Mouse (Mus musculus) liver, embryonic 15.5 days (tissue): Measurements from ENCODE around the gene Nup133. TPM values are rescaled to one million over a fixed set of nuclear protein-coding genes. Genes with fewer than 3 reads are reported as not detected.
A peak's percentile ranks its signal among the peaks of the same experiment; 100 is the strongest.
"Not testable (repeated sequence)": the region's sequence is repeated elsewhere in the genome, so short reads cannot be mapped to it uniquely, and the experiment has no call there.

Experiments
- ATAC-seq: fragments of 200-750 bp; cut with Nextera tagmentation; 2 replicates; pipeline ENCODE4 v1.8.0; 2017; ENCODE audit warnings: moderate number of reproducible peaks, mild to moderate bottlenecking, moderate library complexity; ENCODE audit not compliant: insufficient read depth
- H3K27ac ChIP-seq: fragments of 300-500 bp; sonication (generic); replicated peaks from 2 replicates; pipeline ENCODE4 v1.5.1; 2015; ENCODE audit warnings: mild to moderate bottlenecking, inconsistent platforms
- H3K27me3 ChIP-seq: fragments of 300-500 bp; sonication (generic); 2 replicates; pipeline ENCODE4 v1.6.1; 2015; ENCODE audit warnings: mild to moderate bottlenecking, inconsistent platforms
- H3K36me3 ChIP-seq: fragments of 300-500 bp; sonication (generic); replicated peaks from 2 replicates; pipeline ENCODE4 v1.6.1; 2015; ENCODE audit warnings: moderate library complexity, mild to moderate bottlenecking, inconsistent platforms
- H3K4me1 ChIP-seq: fragments of 300-500 bp; sonication (generic); replicated peaks from 2 replicates; pipeline ENCODE4 v1.6.1; 2015; ENCODE audit warnings: inconsistent platforms
- H3K4me2 ChIP-seq: fragments of 300-500 bp; sonication (generic); 2 replicates; pipeline ENCODE4 v1.6.1; 2015; ENCODE audit warnings: moderate library complexity, mild to moderate bottlenecking, inconsistent platforms
- H3K4me3 ChIP-seq: fragments of 300-500 bp; sonication (generic); replicated peaks from 2 replicates; pipeline ENCODE4 v1.5.1; 2015; ENCODE audit warnings: mild to moderate bottlenecking, inconsistent platforms
- H3K9ac ChIP-seq: fragments of 300-500 bp; sonication (generic); 2 replicates; pipeline ENCODE4 v1.6.1; 2015; ENCODE audit warnings: moderate library complexity, mild to moderate bottlenecking, inconsistent platforms
- H3K9me3 ChIP-seq: fragments of 300-500 bp; sonication (generic); replicated peaks from 2 replicates; pipeline ENCODE4 v1.6.1; 2016; ENCODE audit warnings: inconsistent platforms
- WGBS: fragments of 180-500 bp; shearing (Covaris S2); methylation state at CpG from one replicate; pipeline ENCODE4 v1.1.7; 2015; ENCODE audit warnings: mixed read lengths; ENCODE audit not compliant: insufficient replicate concordance; 5-methylcytosine and 5-hydroxymethylcytosine counted together
- polyA plus RNA-seq: library from polyadenylated mRNA; unstranded; fragments of >200 nt; fragmentation: Nextera tagmentation; extraction: Ambion mirVana; gene quantifications from 2 replicates; pipeline ENCODE4 v1.2.1, GENCODE M21; 2015

Nup133 gene
- polyA plus RNA-seq, 1 experiment from 2014 or later, result 19.2 TPM

DNA sequence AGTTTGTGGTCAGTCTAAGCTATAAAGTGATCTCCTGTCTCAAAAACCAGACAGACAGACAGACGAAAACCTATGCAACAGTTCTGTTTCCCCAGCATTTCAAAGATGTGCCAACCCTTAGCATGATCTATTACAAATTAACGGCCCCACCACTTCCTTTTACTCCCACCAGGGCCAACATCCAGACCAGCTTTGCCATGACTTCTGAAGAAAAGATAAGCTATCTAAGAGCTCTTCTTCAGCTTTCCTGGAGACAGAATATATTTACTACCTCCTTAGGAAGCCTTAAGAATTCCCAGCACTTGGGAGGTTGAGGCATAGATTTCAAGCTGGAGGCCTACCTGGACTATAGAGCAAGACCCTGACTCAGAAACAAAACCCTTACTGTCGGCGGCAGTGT, 31.2 kb upstream of the Nup133 start:
- Histone ChIP-seq H3K27ac (peak overlapping the region; percentile 96), H3K27me3 (no peaks in the 10 kb centered on the region), H3K4me1 (peaks cover 74% of the 10 kb centered on the region), H3K36me3 (peaks cover 58% of the 10 kb centered on the region), H3K4me2 (peak overlapping the region; percentile 83), H3K4me3 (peak overlapping the region; percentile 99), H3K9me3 (no peaks in the 10 kb centered on the region), H3K9ac (peak overlapping the region; percentile 100)
- WGBS, result 14% methylated on average over 4 of the region's 4 CpGs
- ATAC-seq, result no peak

DNA sequence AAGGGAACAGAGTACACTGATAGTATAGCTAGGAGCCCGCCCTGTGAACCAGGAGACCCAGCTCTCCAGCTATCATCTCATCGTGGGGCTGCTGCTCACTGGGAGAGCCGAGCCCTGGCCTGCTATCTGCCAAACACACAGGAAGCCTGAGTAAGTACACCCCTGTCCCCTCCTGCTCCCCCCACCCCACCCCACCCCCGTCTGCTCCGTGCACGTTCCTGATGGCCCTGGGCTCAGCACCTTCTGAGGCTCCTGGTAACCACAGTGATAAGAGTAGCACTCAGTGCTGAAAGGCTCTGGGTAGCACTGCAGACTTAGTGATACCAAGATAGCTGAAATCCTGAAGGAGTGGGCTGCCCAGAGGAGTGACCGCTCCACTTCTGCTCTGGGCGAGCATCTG, 29.9 kb upstream of the Nup133 start:
- peak; percentile 87 for ATAC-seq
- H3K4me3 ChIP-seq, result peak overlapping the region; percentile 99
- H3K4me2 ChIP-seq, result peak overlapping the region; percentile 83
- H3K9me3 ChIP-seq, result no peaks in the 10 kb centered on the region
- 7% methylated on average over 8 of the region's 8 CpGs for WGBS
- H3K4me1 ChIP-seq, result peaks cover 73% of the 10 kb centered on the region
- H3K36me3 ChIP-seq, result peaks cover 71% of the 10 kb centered on the region
- H3K27me3 ChIP-seq, result no peaks in the 10 kb centered on the region
- H3K9ac ChIP-seq, result peak overlapping the region; percentile 100
- H3K27ac ChIP-seq, result peak overlapping the region; percentile 96

DNA sequence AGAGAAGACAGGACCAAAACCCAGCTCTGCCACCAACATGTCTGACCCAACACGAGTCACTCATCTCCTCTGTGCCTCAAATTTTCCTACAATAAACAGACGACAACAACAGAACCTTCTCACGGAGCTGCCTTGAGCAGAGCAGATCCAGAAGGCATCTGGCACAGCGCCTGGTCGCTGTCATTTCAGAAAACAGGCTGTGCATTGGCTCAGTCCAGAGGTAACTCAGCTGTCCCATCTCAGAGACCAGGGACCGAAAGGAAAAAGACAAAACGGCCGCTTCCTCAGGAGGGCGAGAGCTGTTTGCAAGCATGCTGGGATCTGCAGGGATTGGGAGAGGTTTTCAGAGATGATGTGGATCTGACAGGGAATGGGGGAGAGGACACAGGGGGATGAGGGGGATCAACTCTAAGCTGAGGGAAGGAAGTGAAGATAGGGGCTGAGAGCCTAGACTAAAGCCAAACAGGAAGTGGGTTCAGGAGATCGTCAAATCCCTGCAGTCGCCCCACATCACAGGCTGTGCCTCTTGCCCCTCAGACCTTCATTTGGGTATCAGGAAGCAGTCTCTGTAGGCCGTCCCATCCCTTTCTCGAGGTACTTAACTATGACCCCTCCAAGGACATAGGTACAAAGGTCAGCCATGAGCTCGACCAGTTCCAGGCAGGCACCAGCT, 29.2 kb upstream of the Nup133 start:
- peak overlapping the region; percentile 99 for H3K4me3 ChIP-seq
- H3K27me3 ChIP-seq, result no peaks in the 10 kb centered on the region
- H3K9ac ChIP-seq, result peak overlapping the region; percentile 100
- H3K9me3 ChIP-seq, result no peaks in the 10 kb centered on the region
- WGBS, result 39% methylated on average over 14 of the region's 14 CpGs
- H3K4me2 ChIP-seq, result peak overlapping the region; percentile 83
- H3K36me3 ChIP-seq, result peaks cover 76% of the 10 kb centered on the region
- H3K27ac ChIP-seq, result peak overlapping the region; percentile 96
- ATAC-seq, result no peak
- H3K4me1 ChIP-seq, result peaks cover 71% of the 10 kb centered on the region

DNA sequence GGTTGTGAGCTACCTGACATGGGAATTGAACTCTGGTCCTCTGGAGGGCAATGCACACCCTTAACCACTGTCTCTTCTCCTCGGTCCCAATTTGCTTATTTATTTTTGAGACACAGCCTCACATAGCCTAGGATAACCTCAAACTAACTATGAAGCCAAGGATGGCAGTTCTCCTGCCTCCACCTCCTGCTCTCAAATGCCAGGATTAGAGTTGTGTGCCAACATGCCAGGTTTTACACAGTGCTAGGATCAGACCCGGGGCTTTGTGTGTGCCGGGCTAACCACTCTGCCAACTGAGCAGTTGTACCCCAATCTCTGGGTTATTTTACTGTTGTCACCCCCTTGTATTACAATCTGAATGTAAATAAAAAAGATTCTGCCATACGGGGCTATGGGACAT, 28.4 kb upstream of the Nup133 start:
- no peak for ATAC-seq
- Histone ChIP-seq H3K4me2 (peak overlapping the region; percentile 83), H3K4me1 (peaks cover 77% of the 10 kb centered on the region), H3K27ac (peak overlapping the region; percentile 96), H3K9ac (peak overlapping the region; percentile 100; the same call in 1 of the 2 replicates), H3K36me3 (peaks cover 84% of the 10 kb centered on the region), H3K4me3 (peak overlapping the region; percentile 99), H3K27me3 (no peaks in the 10 kb centered on the region), H3K9me3 (no peaks in the 10 kb centered on the region)
- WGBS, result 88% methylated on average over 4 of the region's 4 CpGs

DNA sequence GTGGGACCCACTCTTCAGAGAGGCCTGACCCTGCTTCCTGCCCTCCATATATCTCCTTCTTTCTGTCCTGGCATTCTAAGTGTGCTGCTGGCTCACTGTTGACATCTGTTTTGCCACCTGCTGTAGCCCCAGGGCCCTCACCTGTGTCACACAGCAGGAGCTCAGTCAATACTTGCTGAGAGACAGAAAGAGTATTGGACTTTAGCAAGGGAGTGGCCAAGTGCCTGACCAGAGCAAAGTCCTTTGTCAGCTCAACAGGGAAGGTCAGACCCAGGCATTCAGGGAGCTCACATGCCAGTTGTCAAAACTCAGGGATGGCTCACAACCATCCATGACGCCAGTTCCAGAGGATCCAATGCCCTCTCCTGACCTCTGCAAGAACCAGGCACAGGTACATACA, 24.4 kb upstream of the Nup133 start:
- Histone ChIP-seq H3K9me3 (no peaks in the 10 kb centered on the region), H3K4me1 (peaks cover 96% of the 10 kb centered on the region), H3K27ac (peak overlapping the region; percentile 66), H3K9ac (0 out of 2 replicates have a peak overlapping the region, but pooled peaks have one; percentile 5), H3K36me3 (peaks cover 98% of the 10 kb centered on the region), H3K27me3 (no peaks in the 10 kb centered on the region), H3K4me3 (peak overlapping the region; percentile 5; the same call in 1 of the 2 replicates), H3K4me2 (peak overlapping the region; percentile 46)
- WGBS, result 73% methylated on average over 1 of the region's 1 CpGs
- peak; percentile 12; the same call in 1 of the 2 replicates for ATAC-seq

DNA sequence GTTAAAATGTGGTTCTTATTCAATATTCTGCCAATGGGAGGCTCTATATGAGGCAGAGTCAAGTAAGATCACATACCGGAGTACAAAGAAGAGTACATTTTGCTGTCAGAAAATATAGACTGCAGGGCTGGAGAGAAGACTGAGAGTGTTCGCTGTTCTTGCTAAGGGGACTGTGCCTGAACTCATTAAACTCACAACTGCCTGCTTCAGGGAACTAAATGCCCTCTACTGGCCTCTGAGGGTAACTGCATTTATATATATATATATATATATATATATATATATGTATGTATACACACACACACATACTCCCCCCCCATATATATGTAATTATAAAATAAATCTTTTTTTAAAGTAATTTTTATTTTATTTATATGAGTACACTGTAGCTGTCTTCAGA, 17.8 kb upstream of the Nup133 start:
- Histone ChIP-seq H3K36me3 (peaks cover 100% of the 10 kb centered on the region), H3K9ac (no peak overlapping the region), H3K4me3 (no peak overlapping the region), H3K9me3 (no peaks in the 10 kb centered on the region), H3K27ac (no peak overlapping the region), H3K27me3 (no peaks in the 10 kb centered on the region), H3K4me2 (no peak overlapping the region), H3K4me1 (peaks cover 44% of the 10 kb centered on the region)
- 70% methylated on average over 2 of the region's 2 CpGs for WGBS
- no peak for ATAC-seq

DNA sequence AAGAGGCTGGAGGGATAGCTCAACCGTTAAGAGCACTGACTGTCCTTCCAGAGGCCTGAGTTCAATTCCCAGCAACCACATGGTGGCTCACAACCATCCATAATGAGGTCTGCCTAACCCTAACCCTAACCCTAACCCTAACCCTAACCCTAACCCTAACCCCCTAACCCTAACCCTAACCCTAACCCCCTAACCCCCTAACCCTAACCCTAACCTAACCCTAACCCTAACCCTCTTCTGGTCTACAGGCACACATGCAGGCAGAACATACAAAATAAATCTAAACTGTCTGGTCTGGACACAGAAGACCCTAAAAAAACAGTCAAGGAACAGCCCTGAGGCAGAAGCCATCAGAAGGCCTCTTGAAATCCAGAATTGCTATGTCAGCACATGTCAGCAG, 12.3 kb upstream of the Nup133 start:
- peaks cover 6% of the 10 kb centered on the region; the same call in 1 of the 2 replicates for H3K4me1 ChIP-seq
- no peak overlapping the region for H3K27ac ChIP-seq
- H3K9ac ChIP-seq, result no peak overlapping the region
- WGBS, result 85% methylated on average over 1 of the region's 1 CpGs
- no peak overlapping the region for H3K4me3 ChIP-seq
- H3K27me3 ChIP-seq, result no peaks in the 10 kb centered on the region
- H3K9me3 ChIP-seq, result no peaks in the 10 kb centered on the region
- ATAC-seq, result no peak
- peaks cover 100% of the 10 kb centered on the region for H3K36me3 ChIP-seq
- H3K4me2 ChIP-seq, result no peak overlapping the region

DNA sequence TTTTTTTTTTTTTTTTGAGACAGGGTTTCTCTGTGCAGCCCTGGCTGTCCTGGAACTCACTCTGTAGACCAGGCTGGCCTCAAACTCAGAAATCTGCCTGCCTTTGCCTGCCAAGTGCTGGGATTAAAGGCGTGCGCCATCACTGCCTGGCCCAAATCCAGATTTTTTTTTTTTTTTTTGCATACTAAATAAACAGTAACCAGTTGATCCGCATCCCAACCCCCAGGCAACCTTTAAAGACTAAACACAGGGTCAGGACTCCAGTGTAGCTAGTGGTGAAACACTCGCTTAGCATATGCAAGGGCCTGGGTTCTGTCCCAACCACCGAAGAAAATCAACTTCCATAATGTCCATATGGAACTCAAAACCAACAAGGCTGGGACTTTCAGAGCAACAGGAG, 11.5 kb upstream of the Nup133 start:
- peaks cover 100% of the 10 kb centered on the region for H3K36me3 ChIP-seq
- H3K4me2 ChIP-seq, H3K27me3 ChIP-seq, H3K27ac ChIP-seq, H3K9me3 ChIP-seq, H3K4me3 ChIP-seq, H3K9ac ChIP-seq, ATAC-seq, H3K4me1 ChIP-seq: not testable (repeated sequence)
- WGBS, result 78% methylated on average over 5 of the region's 5 CpGs

DNA sequence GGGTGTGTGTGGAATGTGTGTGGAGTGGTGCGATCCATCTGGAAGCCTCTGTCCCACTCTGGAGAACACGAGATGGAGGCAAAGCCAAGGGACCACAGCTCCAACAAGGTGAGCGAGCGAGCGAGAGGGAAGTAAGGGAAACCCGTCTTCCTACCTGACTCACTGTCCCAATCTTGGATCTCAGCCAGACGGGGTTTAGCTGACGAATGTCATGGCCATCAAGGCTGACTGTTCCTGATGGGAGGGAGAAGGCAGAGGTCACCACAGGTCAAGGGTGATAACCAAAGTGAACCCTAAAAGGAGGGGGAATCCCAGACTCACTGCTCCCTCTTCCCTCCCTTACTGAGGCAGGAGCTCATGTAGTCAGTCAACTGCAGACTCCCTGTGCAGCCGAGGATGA, 11.0 kb upstream of the Nup133 start:
- no peak for ATAC-seq
- no peaks in the 10 kb centered on the region for H3K9me3 ChIP-seq
- no peaks in the 10 kb centered on the region for H3K27me3 ChIP-seq
- H3K4me1 ChIP-seq, result peaks cover 6% of the 10 kb centered on the region; the same call in 1 of the 2 replicates
- H3K4me3 ChIP-seq, result no peak overlapping the region
- H3K36me3 ChIP-seq, result peaks cover 100% of the 10 kb centered on the region
- 87% methylated on average over 9 of the region's 9 CpGs for WGBS
- H3K27ac ChIP-seq, result no peak overlapping the region
- H3K9ac ChIP-seq, result no peak overlapping the region
- no peak overlapping the region for H3K4me2 ChIP-seq

DNA sequence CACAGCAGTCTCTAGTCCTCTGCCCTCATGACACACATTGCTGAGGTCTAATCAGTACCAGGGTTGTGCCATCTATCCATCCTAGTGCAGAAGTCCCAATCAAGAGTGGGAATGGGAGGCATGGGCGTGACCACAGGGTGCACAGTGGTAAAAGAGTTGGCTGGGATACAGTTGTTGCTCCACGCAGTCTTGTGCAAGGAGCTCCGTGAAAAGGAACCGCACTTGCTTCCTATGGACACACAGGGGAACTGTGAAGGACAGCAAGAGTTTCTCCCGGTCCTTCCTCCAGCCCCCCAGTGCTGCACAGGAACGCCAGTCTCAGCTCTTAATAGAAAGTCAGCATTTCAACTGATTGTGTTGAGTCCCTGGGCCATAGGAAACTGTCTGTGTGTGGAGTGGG, 10.4 kb upstream of the Nup133 start:
- no peak overlapping the region for H3K4me2 ChIP-seq
- H3K9me3 ChIP-seq, result no peaks in the 10 kb centered on the region
- H3K9ac ChIP-seq, result no peak overlapping the region
- peaks cover 100% of the 10 kb centered on the region for H3K36me3 ChIP-seq
- 88% methylated on average over 6 of the region's 6 CpGs for WGBS
- H3K4me3 ChIP-seq, result no peak overlapping the region
- no peaks in the 10 kb centered on the region for H3K27me3 ChIP-seq
- no peak for ATAC-seq
- H3K27ac ChIP-seq, result no peak overlapping the region
- H3K4me1 ChIP-seq, result peaks cover 6% of the 10 kb centered on the region; the same call in 1 of the 2 replicates

DNA sequence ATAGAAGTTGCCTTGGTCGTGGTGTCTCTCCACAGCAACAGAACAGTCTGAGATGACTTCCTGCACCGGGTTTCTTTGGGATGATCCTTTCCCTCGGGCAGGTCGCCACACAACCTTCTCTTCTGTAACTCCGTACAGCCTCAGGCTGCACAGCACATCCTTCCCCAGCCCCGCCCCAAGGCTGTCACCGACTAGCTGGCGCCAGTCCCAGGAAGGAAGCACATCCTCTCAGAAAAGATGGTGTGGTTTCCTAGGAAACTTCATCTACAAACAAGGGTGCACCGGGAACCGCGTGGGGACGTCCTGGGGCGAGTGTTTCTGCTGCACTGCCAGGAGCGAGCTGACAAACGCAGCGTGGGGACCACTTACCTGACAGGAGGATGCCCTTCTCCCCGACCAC, 9.1 kb upstream of the Nup133 start:
- H3K4me1 ChIP-seq, result peaks cover 6% of the 10 kb centered on the region; the same call in 1 of the 2 replicates
- peaks cover 100% of the 10 kb centered on the region for H3K36me3 ChIP-seq

DNA sequence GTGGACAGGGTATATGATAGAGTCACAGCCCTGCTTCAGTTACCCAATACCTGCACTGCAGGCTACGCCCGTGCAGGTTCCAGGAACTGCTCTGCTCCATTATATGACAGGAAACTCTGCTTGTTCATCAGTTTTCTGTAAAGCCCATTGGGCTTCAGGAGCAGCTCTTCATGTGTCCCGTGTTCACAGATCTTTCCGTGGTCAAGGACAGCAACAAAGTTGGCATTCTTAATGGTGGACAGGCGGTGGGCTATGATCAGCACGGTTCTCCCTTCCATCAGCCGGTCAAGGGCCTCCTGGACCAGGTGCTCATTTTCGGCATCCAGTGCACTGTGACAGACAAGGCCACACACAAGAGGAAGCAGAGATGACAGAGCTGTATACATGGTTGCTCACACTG, 5.2 kb upstream of the Nup133 start:
- Histone ChIP-seq H3K9ac (no peak overlapping the region), H3K36me3 (peaks cover 98% of the 10 kb centered on the region), H3K4me2 (no peak overlapping the region), H3K4me1 (peaks cover 23% of the 10 kb centered on the region), H3K27me3 (no peaks in the 10 kb centered on the region), H3K9me3 (no peaks in the 10 kb centered on the region), H3K27ac (no peak overlapping the region), H3K4me3 (no peak overlapping the region)
- no peak for ATAC-seq
- 92% methylated on average over 8 of the region's 8 CpGs for WGBS

More for the DNA sequence above, 9.1 kb upstream of the Nup133 start:
- Histone ChIP-seq H3K4me2 (no peak overlapping the region), H3K27ac (no peak overlapping the region), H3K9ac (no peak overlapping the region), H3K27me3 (no peaks in the 10 kb centered on the region), H3K4me3 (no peak overlapping the region), H3K9me3 (no peaks in the 10 kb centered on the region)
- 85% methylated on average over 17 of the region's 17 CpGs for WGBS
- ATAC-seq, result no peak
